Mouse (Mus musculus) kidney, embryonic 14.5 days (tissue): ENCODE measurements around the gene Slc7a11. TPM values are rescaled to one million over a fixed set of nuclear protein-coding genes. Genes with fewer than 3 reads are reported as not detected.

Experiments used
- ATAC-seq: fragments of 200-750 bp; cut with Nextera tagmentation; 2 replicates; pipeline ENCODE4 v1.8.0; 2017; ENCODE audit warnings: moderate number of reproducible peaks, mild to moderate bottlenecking, moderate TSS enrichment, moderate library complexity; ENCODE audit not compliant: low FRiP score, low TSS enrichment
- H3K27ac ChIP-seq: fragments of 300-500 bp; sonication (generic); 2 replicates; pipeline ENCODE4 v1.5.1; 2014; ENCODE audit warnings: low read depth, mild to moderate bottlenecking, low read length, moderate library complexity, mixed read lengths
- H3K27me3 ChIP-seq: fragments of 300-500 bp; sonication (generic); 2 replicates; pipeline ENCODE4 v1.6.1; 2014; ENCODE audit warnings: mild to moderate bottlenecking, low read length; ENCODE audit not compliant: control insufficient read depth, insufficient read depth
- H3K36me3 ChIP-seq: fragments of 300-500 bp; sonication (generic); 2 replicates; pipeline ENCODE4 v1.6.1; 2014; ENCODE audit warnings: low read length, mixed read lengths; ENCODE audit not compliant: control insufficient read depth, insufficient read depth
- H3K4me1 ChIP-seq: fragments of 300-500 bp; sonication (generic); 2 replicates; pipeline ENCODE4 v1.6.1; 2014; ENCODE audit warnings: low read length, mixed read lengths; ENCODE audit not compliant: control insufficient read depth, insufficient read depth
- H3K4me2 ChIP-seq: fragments of 300-500 bp; sonication (generic); replicated peaks from 2 replicates; pipeline ENCODE4 v1.6.1; 2014; ENCODE audit warnings: low read depth, mild to moderate bottlenecking, low read length
- H3K4me3 ChIP-seq: fragments of 300-500 bp; sonication (generic); 2 replicates; pipeline ENCODE4 v1.5.1; 2014; ENCODE audit warnings: mild to moderate bottlenecking, low read length
- H3K9ac ChIP-seq: fragments of 300-500 bp; sonication (generic); 2 replicates; pipeline ENCODE4 v1.6.1; 2014; ENCODE audit warnings: low read depth, mild to moderate bottlenecking, low read length, moderate library complexity
- H3K9me3 ChIP-seq: fragments of 300-500 bp; sonication (generic); 2 replicates; pipeline ENCODE4 v1.6.1; 2016; ENCODE audit warnings: low read length; ENCODE audit not compliant: control insufficient read depth
- WGBS: fragments of 180-500 bp; shearing (Covaris S2); extraction: QIAGEN DNeasy Blood & Tissue Kit; methylation state at CpG from one replicate; pipeline ENCODE4 v1.1.7; 2014; 5-methylcytosine and 5-hydroxymethylcytosine counted together
- polyA plus RNA-seq: library from polyadenylated mRNA; unstranded; fragments of >200 nt; fragmentation: Nextera tagmentation; extraction: Ambion mirVana; gene quantifications from 2 replicates; pipeline ENCODE4 v1.2.1, GENCODE M21; 2014

The Slc7a11 gene
- polyA plus RNA-seq, 1 experiment from 2014 or later = 0.58 TPM

DNA sequence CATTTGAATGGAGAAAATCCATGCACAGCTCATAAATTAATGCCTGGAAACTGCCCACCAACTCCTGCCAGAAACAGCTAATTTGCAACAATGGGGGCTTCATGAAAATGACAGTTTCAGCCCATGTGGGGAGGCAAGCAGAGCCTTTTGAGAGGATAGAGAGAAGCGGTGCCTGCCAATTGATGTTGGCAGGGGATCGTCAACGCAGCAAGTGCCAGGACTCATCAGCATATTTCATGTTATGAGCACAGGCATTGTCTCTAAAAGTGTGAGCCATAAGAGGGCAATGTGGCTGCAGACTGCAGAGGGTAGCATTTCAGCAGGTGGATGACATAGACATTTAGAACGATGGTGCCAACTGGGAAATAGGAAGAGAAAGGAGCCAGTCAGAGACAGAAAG lies 429.0 kb downstream of the Slc7a11 start:
- peaks cover 3% of the 10 kb centered on the region; the same call in 1 of the 2 replicates for H3K4me1 ChIP-seq
- ATAC-seq = no peak
- no peak overlapping the region for H3K9ac ChIP-seq
- 68% methylated on average over 4 of the region's 4 CpGs for WGBS
- H3K27me3 ChIP-seq = no peaks in the 10 kb centered on the region
- H3K36me3 ChIP-seq = no peaks in the 10 kb centered on the region
- no peaks in the 10 kb centered on the region for H3K9me3 ChIP-seq
- H3K4me2 ChIP-seq = no peak overlapping the region
- H3K4me3 ChIP-seq = no peak overlapping the region
- no peak overlapping the region for H3K27ac ChIP-seq

DNA sequence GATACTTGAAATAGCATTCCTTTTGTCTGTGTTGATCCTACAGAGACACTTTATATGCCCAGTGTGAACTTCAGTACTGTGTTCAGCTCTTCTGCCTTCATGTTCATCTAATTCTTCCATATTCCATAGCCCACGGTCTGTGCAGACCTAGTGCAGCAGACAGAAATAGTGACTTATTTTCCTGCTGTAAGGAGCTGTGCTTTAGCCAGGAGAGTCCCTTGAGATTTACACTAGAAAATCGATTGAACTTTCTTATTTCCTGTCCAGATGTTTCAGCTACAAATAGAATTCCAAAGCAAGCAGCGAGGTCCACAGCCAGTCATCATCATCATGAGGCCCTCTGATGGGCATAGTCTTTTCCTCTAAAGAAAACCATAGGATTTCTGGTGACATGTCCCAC lies 431.4 kb downstream of the Slc7a11 start:
- Histone ChIP-seq H3K27me3 (no peaks in the 10 kb centered on the region), H3K36me3 (no peaks in the 10 kb centered on the region), H3K4me2 (no peak overlapping the region), H3K4me3 (no peak overlapping the region), H3K9me3 (no peaks in the 10 kb centered on the region), H3K27ac (no peak overlapping the region), H3K9ac (no peak overlapping the region), H3K4me1 (peaks cover 3% of the 10 kb centered on the region; the same call in 1 of the 2 replicates)
- 42% methylated on average over 3 of the region's 3 CpGs for WGBS
- ATAC-seq = no peak

DNA sequence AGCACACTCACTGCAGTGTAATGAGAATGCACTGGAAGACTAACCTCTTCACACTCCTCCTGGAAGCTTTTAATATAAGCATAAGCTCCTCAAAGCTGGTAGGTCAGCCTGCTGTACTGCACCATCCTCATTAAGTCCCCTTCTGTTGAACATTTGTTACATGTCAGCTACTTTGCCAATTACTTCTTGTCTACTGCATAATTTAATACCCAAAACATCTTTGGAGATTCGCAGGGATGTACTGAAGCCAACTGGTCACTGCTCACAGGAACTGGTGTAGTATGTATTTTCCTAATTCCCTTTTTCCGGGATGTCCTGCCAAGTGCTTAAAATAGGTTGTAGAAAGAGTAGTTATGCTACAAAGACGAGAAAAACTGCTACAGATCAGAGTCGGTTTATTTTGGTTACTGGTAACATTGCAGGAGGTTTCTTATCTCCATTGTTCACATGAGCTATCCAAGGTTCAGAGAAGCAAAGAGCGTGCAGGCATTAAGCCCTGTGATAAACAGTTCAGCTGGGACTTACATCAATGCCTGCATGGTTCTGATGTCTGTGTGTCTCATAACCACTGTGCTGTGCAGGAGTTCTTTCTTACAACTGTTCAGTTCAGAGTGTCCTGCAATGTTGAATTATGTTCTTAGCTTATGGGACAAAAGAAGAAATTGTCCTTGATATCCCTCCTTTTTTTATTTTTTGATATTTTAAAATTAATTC lies 439.3 kb downstream of the Slc7a11 start:
- H3K27me3 ChIP-seq = no peaks in the 10 kb centered on the region
- no peak overlapping the region for H3K27ac ChIP-seq
- WGBS = 57% methylated on average over 5 of the region's 5 CpGs
- H3K4me3 ChIP-seq = no peak overlapping the region
- H3K36me3 ChIP-seq = no peaks in the 10 kb centered on the region
- no peaks in the 10 kb centered on the region for H3K4me1 ChIP-seq
- no peak for ATAC-seq
- H3K4me2 ChIP-seq = no peak overlapping the region
- no peaks in the 10 kb centered on the region for H3K9me3 ChIP-seq
- H3K9ac ChIP-seq = no peak overlapping the region

DNA sequence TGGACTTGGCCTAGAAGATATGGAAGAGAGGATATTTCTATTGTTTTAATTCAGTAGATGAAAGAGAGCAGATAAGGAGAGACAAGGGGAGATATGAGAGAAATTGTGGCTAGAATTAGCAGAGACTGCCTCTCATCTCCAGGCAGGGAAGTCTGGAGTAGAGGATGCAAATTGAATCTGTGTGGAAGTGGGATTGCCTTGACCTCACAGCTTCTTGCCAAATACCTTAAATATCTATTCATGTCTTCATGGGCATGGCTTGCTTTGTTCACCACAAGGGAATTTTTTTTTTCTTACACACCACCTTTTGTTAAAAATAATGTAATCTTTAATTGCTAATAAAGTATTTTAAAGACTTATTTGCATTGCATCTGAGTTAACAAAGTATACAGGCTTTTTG lies 441.3 kb downstream of the Slc7a11 start:
- ATAC-seq = no peak

DNA sequence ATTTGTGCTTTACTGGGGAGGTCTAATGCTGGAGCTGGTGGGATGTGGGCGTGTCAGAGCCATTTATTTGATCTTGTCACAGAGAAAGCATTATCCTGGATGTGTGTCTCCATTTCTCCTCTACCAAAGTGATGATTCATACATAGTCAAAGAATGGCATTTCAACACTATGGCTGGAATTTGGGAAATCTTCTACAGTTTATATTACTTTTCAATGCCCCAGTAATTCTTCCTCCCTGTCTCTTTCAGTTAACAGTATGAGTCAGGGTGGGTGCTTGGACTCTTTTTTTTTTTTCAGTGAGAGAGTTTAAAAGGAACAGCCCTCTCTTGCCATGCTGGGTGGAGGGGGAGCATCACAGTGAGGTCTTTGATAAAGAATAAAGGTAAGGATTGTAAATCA lies 441.8 kb downstream of the Slc7a11 start:
- H3K4me3 ChIP-seq = no peak overlapping the region
- H3K27ac ChIP-seq = no peak overlapping the region
- no peak overlapping the region for H3K9ac ChIP-seq
- no peak overlapping the region for H3K4me2 ChIP-seq
- no peak for ATAC-seq
- H3K27me3 ChIP-seq = no peaks in the 10 kb centered on the region
- 65% methylated on average over 1 of the region's 1 CpGs for WGBS
- no peaks in the 10 kb centered on the region for H3K4me1 ChIP-seq
- no peaks in the 10 kb centered on the region for H3K9me3 ChIP-seq
- no peaks in the 10 kb centered on the region for H3K36me3 ChIP-seq

More for the DNA sequence above, 441.3 kb downstream of the Slc7a11 start:
- Histone ChIP-seq H3K4me2 (no peak overlapping the region), H3K4me1 (no peaks in the 10 kb centered on the region), H3K36me3 (no peaks in the 10 kb centered on the region), H3K9me3 (no peaks in the 10 kb centered on the region), H3K9ac (no peak overlapping the region), H3K27ac (no peak overlapping the region), H3K4me3 (no peak overlapping the region), H3K27me3 (no peaks in the 10 kb centered on the region)

DNA sequence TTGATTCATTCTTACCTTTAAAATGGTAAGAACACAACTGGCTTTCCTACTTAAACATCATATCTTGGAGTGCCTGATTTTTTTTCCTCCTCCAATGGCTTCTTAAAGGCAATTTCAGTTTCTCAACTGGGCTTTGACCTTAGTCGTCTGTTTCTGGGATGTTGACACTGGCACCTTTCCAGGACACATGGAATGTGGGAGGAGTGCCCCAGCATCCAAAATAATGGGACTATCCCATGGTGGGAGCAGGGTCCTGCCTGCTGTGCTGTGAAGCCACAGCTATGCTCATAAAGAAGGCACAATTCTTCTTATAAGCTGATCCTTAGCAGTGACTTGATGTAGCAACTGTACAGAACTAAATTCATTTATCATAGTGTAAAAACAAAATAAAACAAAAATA lies 450.5 kb downstream of the Slc7a11 start:
- Histone ChIP-seq H3K4me3 (no peak overlapping the region), H3K36me3 (no peaks in the 10 kb centered on the region), H3K27me3 (no peaks in the 10 kb centered on the region), H3K4me2 (no peak overlapping the region), H3K27ac (no peak overlapping the region), H3K9me3 (no peaks in the 10 kb centered on the region), H3K4me1 (no peaks in the 10 kb centered on the region), H3K9ac (no peak overlapping the region)
- 12% methylated on average over 1 of the region's 1 CpGs for WGBS
- peak; percentile 72; the same call in 1 of the 2 replicates for ATAC-seq

DNA sequence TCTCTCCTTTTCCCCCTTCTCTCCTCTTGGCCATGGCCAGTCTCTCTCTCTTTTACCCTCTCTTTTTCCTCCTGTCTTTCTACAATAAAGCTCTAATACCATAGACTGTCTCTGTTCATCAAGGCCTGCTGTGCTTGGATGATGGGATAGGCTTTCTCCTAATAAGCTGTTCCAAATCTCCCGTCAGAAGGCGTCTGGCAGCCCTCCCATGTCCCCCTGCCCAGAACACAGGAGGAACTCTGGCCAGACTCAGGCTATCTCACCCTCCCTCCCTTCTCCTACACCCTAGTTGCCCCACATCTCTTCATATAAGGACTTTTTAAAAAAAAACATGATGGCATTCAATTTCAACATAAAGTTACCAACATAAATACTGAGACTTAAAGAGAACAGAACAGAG lies 456.2 kb downstream of the Slc7a11 start:
- WGBS = 91% methylated on average over 2 of the region's 2 CpGs
- Histone ChIP-seq H3K9me3 (no peaks in the 10 kb centered on the region), H3K4me1 (no peaks in the 10 kb centered on the region), H3K36me3 (no peaks in the 10 kb centered on the region), H3K27ac (no peak overlapping the region), H3K4me3 (no peak overlapping the region), H3K9ac (no peak overlapping the region), H3K4me2 (no peak overlapping the region), H3K27me3 (no peaks in the 10 kb centered on the region)
- ATAC-seq = no peak

DNA sequence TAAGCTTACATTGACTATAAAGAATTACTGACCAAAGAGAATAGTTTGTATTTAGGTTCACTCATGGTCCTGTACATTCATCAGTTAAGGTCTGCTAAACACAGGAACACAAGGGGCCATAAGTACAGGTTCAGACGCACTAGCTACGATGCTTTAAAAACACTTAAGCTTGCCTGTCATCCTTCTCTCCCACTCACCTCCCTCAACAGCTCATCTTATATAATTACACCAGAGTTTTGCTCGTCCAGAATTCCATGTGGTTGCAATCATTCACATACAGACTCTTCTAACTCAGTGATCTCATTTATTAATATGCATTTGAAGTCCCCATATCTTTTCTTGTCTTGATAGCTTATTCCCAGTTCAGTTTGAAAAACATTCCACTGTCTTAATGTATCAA lies 458.6 kb downstream of the Slc7a11 start:
- H3K9ac ChIP-seq = no peak overlapping the region
- no peaks in the 10 kb centered on the region for H3K27me3 ChIP-seq
- ATAC-seq = no peak
- no peaks in the 10 kb centered on the region for H3K4me1 ChIP-seq
- no peaks in the 10 kb centered on the region for H3K9me3 ChIP-seq
- WGBS = 22% methylated on average over 3 of the region's 3 CpGs
- no peaks in the 10 kb centered on the region for H3K36me3 ChIP-seq
- H3K4me2 ChIP-seq = no peak overlapping the region
- no peak overlapping the region for H3K4me3 ChIP-seq
- H3K27ac ChIP-seq = no peak overlapping the region

DNA sequence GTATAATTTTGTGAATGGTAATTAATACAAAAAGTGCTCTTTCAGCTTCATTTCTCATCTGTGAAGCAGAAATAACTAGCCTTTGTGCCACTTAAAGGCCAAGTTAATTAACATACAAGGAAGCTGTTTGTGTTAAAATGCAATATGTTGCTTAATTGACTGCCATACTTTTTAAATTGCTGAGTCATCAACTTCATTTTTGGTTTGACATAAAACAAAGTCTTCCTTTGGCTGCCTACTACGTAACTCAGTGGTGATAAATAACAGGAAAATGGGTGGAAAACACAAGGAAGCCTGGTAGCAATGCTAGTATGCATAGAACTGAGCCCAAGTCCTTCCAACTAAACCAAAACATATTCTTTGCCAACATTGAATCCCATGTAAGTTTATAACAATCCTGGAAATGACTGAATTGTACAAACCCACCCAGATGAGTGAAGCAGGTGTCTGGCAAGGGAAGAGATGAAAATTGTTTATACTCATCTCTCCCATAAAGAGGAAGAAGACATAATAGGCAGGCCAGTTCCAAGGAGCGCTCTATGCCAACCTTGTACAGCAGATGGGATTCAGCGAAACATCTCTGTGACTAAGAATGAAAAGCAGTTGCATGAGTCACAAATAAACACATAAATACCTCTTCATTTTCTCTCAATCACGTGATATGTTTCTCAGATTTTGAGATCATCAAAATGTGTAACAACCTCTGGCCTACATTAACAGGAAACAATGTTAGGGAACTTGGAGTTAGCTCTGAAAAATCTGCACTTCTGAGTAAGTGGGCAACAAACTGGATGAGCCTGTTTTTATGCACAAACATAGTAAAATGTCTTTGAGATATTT lies 459.8 kb downstream of the Slc7a11 start:
- no peaks in the 10 kb centered on the region for H3K36me3 ChIP-seq
- ATAC-seq = no peak
- H3K4me2 ChIP-seq = no peak overlapping the region
- H3K9ac ChIP-seq = no peak overlapping the region
- no peaks in the 10 kb centered on the region for H3K27me3 ChIP-seq
- no peak overlapping the region for H3K4me3 ChIP-seq
- 89% methylated on average over 4 of the region's 4 CpGs for WGBS
- H3K9me3 ChIP-seq = no peaks in the 10 kb centered on the region
- H3K4me1 ChIP-seq = no peaks in the 10 kb centered on the region
- no peak overlapping the region for H3K27ac ChIP-seq
